8 mouse cellular contexts compared by ENCODE assay signal in the genomic region with DNA sequence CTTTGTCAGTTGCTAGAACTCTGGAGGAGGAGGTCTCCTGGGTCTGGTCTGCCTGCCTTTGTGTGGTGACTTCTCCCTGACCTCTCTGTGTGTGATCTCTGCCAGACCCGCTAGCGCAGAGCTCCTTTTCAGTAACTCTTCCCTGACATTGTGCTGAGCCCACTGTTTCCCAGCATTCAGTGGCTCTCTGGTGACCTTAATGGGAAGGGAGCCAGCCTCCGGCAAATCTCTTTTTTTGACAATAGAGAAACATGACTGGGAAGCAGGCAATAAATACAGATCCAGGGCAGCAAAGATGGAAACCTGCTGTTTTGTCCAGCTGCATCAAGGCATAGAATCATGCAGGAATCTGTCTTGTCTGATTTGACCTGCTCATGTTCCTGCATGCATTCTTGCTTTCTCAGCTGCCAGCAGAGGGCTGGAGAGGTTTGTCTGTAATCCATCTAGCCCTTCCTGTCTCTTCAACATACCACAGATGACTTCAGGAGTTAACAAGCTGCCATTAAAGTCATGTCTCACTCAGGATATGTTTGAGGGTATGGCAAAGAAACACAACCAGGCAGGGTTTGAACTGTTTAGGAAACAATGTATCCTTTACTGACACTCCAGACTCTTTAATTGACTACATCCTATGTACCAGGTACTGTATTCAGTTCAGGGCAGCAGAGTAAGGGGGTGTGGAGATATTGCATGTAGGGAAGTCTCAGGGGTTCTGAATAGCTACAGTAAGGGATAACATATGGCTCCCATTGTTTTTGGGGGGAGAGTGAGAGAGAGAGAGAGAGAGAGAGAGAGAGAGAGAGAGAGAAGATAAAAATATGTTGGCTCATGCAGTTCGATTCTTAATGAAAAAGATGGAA.
A peak's percentile ranks its signal among the peaks of the same experiment; 100 is the strongest.
DNase-seq lines count a peak whose midpoint lies in the region; ATAC-seq lines count a peak whose summit lies in the region.

No protein-coding gene starts in this region.

- H3K4me3 ChIP-seq in liver, embryonic 11.5 days (ENCODE audit: low read depth, low read length), result no peak overlapping the region
- no peak overlapping the region for H3K4me3 ChIP-seq in embryonic facial prominence, embryonic 15.5 days (replicated peaks)
- no peak overlapping the region for H3K4me3 ChIP-seq in neural tube, embryonic 13.5 days

- intact Hi-C loops in heart, postnatal 36 days (cut with DNase I), result loop anchor here (2.0 kb wide), 1 partner anchor 319 kb away; the partner anchor contains the start of genes Gm10964 and Olfml3

- H3K9me3 ChIP-seq in liver, embryonic 11.5 days (ENCODE audit: control insufficient read depth, low read length), result no peaks in the 10 kb centered on the region
- H3K9me3 ChIP-seq in embryonic facial prominence, embryonic 15.5 days (replicated peaks), result no peaks in the 10 kb centered on the region
- no peaks in the 10 kb centered on the region for H3K9me3 ChIP-seq in neural tube, embryonic 13.5 days

- H3K4me1 ChIP-seq in liver, embryonic 11.5 days (replicated peaks; ENCODE audit: control insufficient read depth, insufficient read depth, low read length), result no peaks in the 10 kb centered on the region; the same call in 1 of the 2 replicates
- peaks cover 32% of the 10 kb centered on the region for H3K4me1 ChIP-seq in embryonic facial prominence, embryonic 15.5 days
- H3K4me1 ChIP-seq in neural tube, embryonic 13.5 days (replicated peaks), result peaks cover 30% of the 10 kb centered on the region

- 42% methylated on average over 4 of the region's 4 CpGs for WGBS in liver, embryonic 11.5 days
- 23% methylated on average over 4 of the region's 4 CpGs for WGBS in embryonic facial prominence, embryonic 15.5 days
- 7% methylated on average over 4 of the region's 4 CpGs for WGBS in neural tube, embryonic 13.5 days

- ATAC-seq in liver, embryonic 11.5 days (replicated peaks; ENCODE audit: low FRiP score), result no peak
- peak; percentile 76 for ATAC-seq in embryonic facial prominence, embryonic 15.5 days (ENCODE audit: insufficient number of reproducible peaks, low FRiP score, low TSS enrichment, low read depth)
- ATAC-seq in neural tube, embryonic 13.5 days (ENCODE audit: low read depth), result peak; percentile 76
- no peak for ATAC-seq in megakaryocyte progenitor cell, adult 5-6 weeks (replicated peaks; ENCODE audit: poor library complexity)

- peak; percentile 32 for DNase-seq in liver
- DNase-seq in liver, embryonic 11.5 days (ENCODE audit: low spot score), result no peak
- peak; percentile 29 to 39 for DNase-seq in heart, postnatal 36 days
- peak; percentile 86 to 90 for DNase-seq in kidney, postnatal 4 days
- DNase-seq in layer of hippocampus, adult 11-12 months (ENCODE audit: low spot score), result no peak

- no peak overlapping the region for H3K9ac ChIP-seq in liver, embryonic 11.5 days (ENCODE audit: low read depth, low read length)
- no peak overlapping the region for H3K9ac ChIP-seq in embryonic facial prominence, embryonic 15.5 days
- no peak overlapping the region for H3K9ac ChIP-seq in neural tube, embryonic 13.5 days

- no peak overlapping the region for H3K27ac ChIP-seq in liver, embryonic 11.5 days (ENCODE audit: low read depth, low read length)
- peak overlapping the region; percentile 39; the same call in 1 of the 2 replicates for H3K27ac ChIP-seq in embryonic facial prominence, embryonic 15.5 days (replicated peaks)
- peak overlapping the region; percentile 75 for H3K27ac ChIP-seq in neural tube, embryonic 13.5 days (replicated peaks)

- no peak overlapping the region for H3K4me2 ChIP-seq in liver, embryonic 11.5 days
- H3K4me2 ChIP-seq in embryonic facial prominence, embryonic 15.5 days (replicated peaks), result no peak overlapping the region
- H3K4me2 ChIP-seq in neural tube, embryonic 13.5 days, result 0 out of 2 replicates have a peak overlapping the region, but pooled peaks have one; percentile 4

- H3K27me3 ChIP-seq in liver, embryonic 11.5 days (replicated peaks; ENCODE audit: control insufficient read depth, insufficient read depth, low read length), result no peaks in the 10 kb centered on the region
- H3K27me3 ChIP-seq in embryonic facial prominence, embryonic 15.5 days, result no peaks in the 10 kb centered on the region
- no peaks in the 10 kb centered on the region for H3K27me3 ChIP-seq in neural tube, embryonic 13.5 days

- no peaks in the 10 kb centered on the region for H3K36me3 ChIP-seq in liver, embryonic 11.5 days (ENCODE audit: control insufficient read depth, insufficient read depth, low read length)
- no peaks in the 10 kb centered on the region for H3K36me3 ChIP-seq in embryonic facial prominence, embryonic 15.5 days
- H3K36me3 ChIP-seq in neural tube, embryonic 13.5 days, result no peaks in the 10 kb centered on the region

Comparison
In these comparisons a context has a peak if more than half of its experiments do, and no peak if none do; other contexts are left out.
1. DNase-seq: peak in liver (single experiment), heart, postnatal 36 days (2 of 2) and kidney, postnatal 4 days (2 of 2); none in liver, embryonic 11.5 days (single experiment) and layer of hippocampus, adult 11-12 months (single experiment).
2. ATAC-seq: peak in embryonic facial prominence, embryonic 15.5 days (single experiment) and neural tube, embryonic 13.5 days (single experiment); none in liver, embryonic 11.5 days (single experiment) and megakaryocyte progenitor cell, adult 5-6 weeks (single experiment).